Mouse (Mus musculus): ENCODE measurements at regions not wholly inside any gene's neighbourhood (a gene's known extent, or its start where the extent isn't known, plus 50 kb on each side); places are given as distances from the start of the nearest gene placed in this dataset.

GRCm38 (mm10) chr15:38351701-38352100 is 926.3 kb downstream of the 4930447A16Rik start:
- no peak for DNase-seq

DNA sequence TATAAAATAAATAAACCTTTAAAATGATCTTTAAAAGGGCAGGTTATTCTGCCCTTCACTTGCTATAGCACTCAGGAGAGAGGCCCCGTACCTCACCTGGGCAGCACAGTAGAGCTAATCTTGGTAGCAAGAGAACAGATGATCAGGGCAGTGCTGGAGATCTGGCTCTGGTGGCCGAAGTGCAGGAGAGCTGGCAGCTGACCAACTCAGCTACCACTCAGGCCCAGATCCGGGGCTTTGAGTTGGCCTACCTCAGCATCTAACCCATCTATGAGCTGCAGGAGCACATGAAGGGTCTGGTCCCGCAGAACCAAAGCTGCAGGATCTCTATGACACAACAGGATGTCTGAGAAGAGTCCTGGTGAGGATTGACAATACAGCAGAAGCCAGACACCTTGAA is 928.0 kb downstream of the 4930447A16Rik start:
- DNase-seq: no peak

GRCm38 (mm10) chr15:38359053-38359452 is 933.7 kb downstream of the 4930447A16Rik start:
- DNase-seq: no peak

DNA sequence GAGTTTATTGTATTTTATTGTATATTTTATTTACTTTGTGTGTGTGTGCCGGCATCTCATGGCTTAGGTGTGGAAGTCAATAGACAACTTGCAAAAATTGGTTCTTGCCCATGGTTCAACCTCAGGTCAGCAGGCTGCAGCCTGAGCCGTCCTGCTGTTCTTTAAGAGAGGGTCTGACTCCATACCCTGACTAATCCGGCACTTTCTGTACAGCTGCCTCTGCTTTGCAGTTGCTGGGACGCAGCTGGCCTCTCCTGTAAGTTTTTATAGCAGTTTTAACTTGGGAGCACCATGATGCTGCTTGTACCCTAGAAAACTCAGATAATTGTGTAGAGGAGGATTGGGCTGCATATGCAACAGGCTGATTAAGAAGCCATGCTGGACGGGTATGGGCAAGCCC is 938.2 kb downstream of the 4930447A16Rik start:
- DNase-seq: no peak

- no peak for DNase-seq
Observed at GRCm38 (mm10) chr15:38364014-38364413, 938.7 kb downstream of the 4930447A16Rik start.

DNA sequence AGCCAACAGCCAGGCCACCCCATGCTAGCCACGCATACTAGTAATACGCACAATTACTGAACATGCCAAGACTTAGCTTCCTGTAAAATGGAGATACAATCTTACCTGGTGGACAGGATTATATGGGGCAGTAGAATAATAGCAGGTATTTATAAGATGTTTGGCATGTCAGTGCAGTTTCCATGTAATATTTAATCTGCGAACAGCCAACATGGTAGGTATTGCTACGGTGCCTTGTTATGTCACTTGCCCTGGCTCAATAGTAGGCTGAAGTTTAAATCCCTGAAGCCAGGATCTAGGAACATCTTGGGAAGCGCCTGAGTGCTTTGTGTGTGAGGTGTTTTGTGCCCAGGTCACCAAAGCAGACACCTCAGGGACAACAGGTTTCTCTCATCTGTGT is 942.3 kb downstream of the 4930447A16Rik start:
- DNase-seq: no peak

GRCm38 (mm10) chr15:38368291-38368690 is 942.9 kb downstream of the 4930447A16Rik start:
- DNase-seq: peak; percentile 55 to 71

GRCm38 (mm10) chr15:38371404-38372090 is 946.2 kb downstream of the 4930447A16Rik start:
- no peak for DNase-seq

GRCm38 (mm10) chr15:38373797-38374196 is 948.4 kb downstream of the 4930447A16Rik start:
- DNase-seq: peak; percentile 90 to 95

DNA sequence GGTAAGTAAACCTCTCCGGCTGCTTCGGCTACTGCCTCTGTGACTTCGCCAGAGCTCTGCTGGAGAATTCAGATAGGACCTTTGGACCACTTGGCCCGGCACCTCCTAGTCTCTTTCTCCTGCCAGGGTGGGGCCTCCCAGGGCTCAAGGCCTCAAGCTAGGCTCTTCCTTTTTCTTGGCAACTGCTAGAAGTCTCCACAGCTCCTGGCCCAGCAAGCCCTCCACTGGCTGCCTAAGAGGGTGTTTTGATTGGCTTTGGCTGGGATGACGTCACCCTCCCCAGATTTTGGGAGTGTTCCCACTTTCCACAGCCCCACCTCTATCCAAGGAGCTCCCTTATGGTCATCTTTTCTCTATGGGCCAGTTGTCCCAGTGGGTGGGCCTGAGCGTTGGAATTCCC is 949.4 kb downstream of the 4930447A16Rik start:
- peak; percentile 82 for DNase-seq

DNA sequence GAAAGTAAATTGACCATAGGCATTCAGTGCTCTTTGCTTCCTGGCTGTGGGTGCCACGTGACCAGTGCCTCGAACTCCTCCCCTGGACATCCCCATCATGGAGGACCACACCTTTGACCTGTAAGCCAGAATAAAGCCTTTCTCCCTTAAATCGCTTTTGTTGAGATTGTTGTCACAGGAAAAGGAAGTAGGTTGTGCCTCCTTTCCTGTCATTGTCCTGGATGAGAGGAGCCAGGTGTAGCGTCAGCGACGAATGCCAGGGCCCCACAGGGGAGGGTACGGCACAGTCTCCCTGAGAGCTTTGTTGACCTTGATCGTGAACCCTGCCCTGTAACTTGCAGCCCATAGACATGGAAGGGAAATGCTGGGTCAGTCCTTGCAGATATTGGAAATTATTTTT is 952.8 kb downstream of the 4930447A16Rik start:
- no peak for DNase-seq

GRCm38 (mm10) chr15:38387617-38388016 is 962.3 kb downstream of the 4930447A16Rik start:
- DNase-seq: no peak

DNA sequence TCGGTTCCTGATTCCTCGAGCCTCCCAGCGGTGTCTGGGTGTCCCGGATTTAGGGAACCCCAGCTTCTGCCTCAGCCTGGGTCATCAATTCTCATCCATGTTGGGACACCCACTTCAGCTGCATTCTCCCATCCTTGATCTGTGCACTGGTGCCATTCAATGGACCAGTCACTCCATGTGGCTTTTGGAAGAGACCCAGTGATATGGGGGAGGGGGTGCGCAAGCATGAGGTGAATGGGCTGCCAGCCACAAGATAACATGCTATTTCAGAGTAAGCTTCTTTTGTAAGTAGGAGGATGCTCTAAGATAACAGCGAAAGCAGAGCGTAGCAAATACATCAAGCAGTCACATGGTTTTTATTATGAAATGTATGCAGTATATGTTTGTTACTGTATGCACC is 963.1 kb downstream of the 4930447A16Rik start:
- no peak for DNase-seq

DNA sequence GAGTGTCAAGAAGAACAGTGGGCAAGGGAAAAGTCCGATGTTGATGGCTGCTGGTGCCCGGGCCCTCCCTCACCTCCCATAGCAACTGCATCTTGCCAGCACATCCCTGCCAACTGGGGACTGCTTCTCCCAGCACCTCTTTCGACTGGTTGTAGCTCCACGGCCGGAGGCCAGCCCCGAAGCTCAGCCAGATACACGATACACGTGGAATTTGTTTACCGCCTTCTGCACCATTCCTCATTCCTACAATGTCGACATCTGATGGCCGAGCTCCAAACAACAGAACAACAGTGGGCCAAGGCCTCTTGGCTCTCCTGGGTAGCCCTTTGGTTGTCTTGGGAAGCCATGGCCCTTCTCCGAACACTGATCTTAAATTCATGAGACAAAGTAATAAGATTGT is 965.1 kb downstream of the 4930447A16Rik start:
- peak; percentile 48 to 56 for DNase-seq

- DNase-seq: peak; percentile 84 to 90
Observed at GRCm38 (mm10) chr15:38391420-38391819, 966.1 kb downstream of the 4930447A16Rik start.

DNA sequence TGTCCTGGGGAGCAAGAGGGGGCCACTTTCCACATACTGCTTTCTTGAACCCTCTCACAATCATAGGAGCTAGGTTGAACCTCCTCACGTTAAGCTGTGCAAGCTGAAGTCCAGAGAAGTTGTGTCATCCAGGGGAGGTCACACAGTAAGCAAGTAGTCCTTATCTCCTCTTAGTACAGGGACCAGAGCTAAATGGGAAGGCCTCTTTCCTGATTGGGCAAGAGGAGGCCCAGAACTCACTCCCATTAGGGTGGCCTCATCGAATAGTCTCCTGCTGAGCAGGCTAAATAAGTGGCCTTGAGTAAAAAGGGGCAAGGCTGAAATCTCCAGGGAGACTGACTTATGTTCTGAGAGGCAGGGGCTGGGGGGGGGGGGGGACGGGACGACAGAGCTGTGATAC is 966.5 kb downstream of the 4930447A16Rik start:
- peak; percentile 24 to 41 for DNase-seq

GRCm38 (mm10) chr15:38392441-38393149 is 967.2 kb downstream of the 4930447A16Rik start:
- no peak for DNase-seq

GRCm38 (mm10) chr15:38398852-38399251 is 973.5 kb downstream of the 4930447A16Rik start:
- DNase-seq: peak; percentile 84 to 90

DNA sequence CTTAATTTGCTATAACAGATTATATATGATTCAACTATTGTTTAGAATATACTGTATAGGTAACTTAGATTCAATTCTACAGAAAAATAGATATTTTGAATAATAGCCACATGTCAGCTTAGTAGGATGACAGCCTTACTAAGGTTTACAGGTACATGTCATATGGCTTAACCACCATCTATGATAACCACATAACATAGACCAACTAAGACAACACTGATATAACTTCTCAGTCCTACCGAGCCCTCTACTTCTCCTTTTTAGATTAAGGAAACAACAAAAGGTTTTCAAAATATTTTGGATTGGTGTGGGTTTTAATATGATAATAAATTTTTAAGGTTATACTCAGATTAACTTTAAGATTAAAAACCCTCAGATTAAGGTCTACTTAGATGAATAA is 977.4 kb downstream of the 4930447A16Rik start:
- DNase-seq: no peak

DNA sequence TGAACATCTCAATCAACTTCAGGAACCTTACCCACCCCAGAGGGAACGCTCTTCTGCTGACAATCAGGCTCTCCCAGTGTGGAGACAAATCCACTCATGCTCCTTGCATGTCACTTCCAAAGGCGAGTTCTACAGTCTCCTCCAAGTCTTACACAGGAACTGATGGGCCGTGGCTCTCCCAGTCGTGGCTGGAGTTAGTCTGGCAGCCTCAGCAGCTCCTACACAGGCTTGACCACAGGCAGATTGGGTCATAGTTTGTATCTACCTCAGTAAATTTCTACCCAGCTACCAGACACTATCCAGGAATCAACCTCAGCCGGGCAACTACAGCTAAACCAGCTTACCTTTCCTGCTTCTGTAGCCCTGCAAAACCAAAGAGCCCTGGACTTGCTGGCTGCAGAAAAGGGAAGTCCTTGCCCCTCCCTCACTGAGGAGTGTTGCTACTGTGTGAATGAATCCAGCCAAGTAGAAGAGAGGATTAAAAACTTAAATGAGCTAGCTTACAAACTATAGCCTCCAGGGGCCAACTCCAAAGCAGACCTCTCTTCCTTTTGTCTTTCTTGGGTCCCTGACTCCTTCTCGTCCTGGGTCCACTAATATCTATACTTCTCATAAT is 978.5 kb downstream of the 4930447A16Rik start:
- DNase-seq: no peak

DNA sequence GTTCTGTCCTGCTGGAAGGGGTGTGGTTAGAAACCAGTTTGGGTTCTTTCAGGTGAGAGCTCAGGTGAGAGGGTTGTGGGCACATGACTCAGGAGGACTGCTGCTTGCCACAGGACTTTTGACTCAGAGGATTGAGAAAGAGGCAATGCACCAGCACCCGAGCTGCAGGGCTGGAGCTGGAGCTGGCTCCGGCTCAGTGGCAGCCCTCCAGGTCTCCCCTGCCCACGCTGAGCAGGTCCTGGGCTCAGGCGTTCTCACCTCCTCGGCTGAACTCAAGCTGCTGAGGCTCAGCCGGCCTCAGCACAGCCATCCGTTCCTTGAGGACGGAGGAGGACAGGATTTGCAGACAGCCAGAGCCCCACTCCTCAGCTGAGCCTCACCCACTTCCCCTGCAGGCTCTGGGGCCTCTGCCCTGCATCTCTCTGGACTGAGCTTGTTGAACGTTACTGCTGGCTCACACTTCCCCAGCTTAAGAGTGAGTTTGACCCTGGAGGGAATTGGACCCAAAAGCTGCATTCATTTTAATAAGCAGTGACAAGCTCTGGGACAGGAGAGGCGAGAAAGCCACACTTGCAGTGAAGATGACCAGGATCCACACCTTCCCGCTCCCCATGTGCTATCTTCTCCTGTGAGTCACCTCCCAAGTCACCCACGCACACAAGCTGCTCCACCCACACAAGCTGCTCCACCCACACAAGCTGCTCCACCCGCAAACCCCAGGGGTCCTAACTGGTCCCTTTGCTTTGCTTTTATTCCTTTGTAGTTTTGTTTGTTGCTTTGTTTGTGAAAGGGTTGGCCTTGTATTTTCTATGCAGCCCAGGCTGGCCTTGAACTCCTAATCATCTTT is 981.0 kb downstream of the 4930447A16Rik start:
- DNase-seq: peak; percentile 63 to 77

GRCm38 (mm10) chr15:38407476-38407875 is 982.1 kb downstream of the 4930447A16Rik start:
- DNase-seq: no peak

- peak in 1 of 2 experiments; percentile 48 for DNase-seq
Observed at GRCm38 (mm10) chr15:38409168-38409567, 983.8 kb downstream of the 4930447A16Rik start.

Data from lung, adult 18-20 months (tissue).